Mouse (Mus musculus): ENCODE results near the gene Grcc10.

Gene Grcc10

GRCm38 (mm10) chr6:124756652-124757350 lies 15.6 kb upstream of the Grcc10 start:
- peak; percentile 80 to 84 for DNase-seq

GRCm38 (mm10) chr6:124755831-124756595 lies 14.8 kb upstream of the Grcc10 start, which contains the start of the genes Gm45234 and Atn1:
Gene Gm45234, minus strand, starts transcription at chr6:124756021.
Gene Atn1, minus strand, starts transcription at chr6:124756524.
- peak; percentile 58 to 70 for DNase-seq

GRCm38 (mm10) chr6:124755306-124755705 lies 14.1 kb upstream of the Grcc10 start:
- no peak for DNase-seq

GRCm38 (mm10) chr6:124753861-124754260 lies 12.7 kb upstream of the Grcc10 start:
- no peak for DNase-seq

- no peak for DNase-seq
These were observed 9.2 kb upstream of the Grcc10 start for GRCm38 (mm10) chr6:124750405-124750804.

- DNase-seq, result no peak
These were observed 5.8 kb upstream of the Grcc10 start for GRCm38 (mm10) chr6:124746654-124747632.

- DNase-seq, result no peak
These were observed 5.1 kb upstream of the Grcc10 start for GRCm38 (mm10) chr6:124746296-124746605.

GRCm38 (mm10) chr6:124745490-124746295 lies 4.5 kb upstream of the Grcc10 start:
- peak; percentile 94 to 95 for DNase-seq

GRCm38 (mm10) chr6:124744755-124745321 lies 3.7 kb upstream of the Grcc10 start:
- DNase-seq, result no peak

- no peak for DNase-seq
These were observed 2.5 kb upstream of the Grcc10 start for GRCm38 (mm10) chr6:124743647-124744046.

- no peak for DNase-seq
These were observed 1.8 kb upstream of the Grcc10 start for GRCm38 (mm10) chr6:124742839-124743514.

GRCm38 (mm10) chr6:124741842-124742241 lies 668 bp upstream of the Grcc10 start:
- DNase-seq, result no peak

GRCm38 (mm10) chr6:124740211-124740887 lies 825 bp downstream of the Grcc10 start:
- DNase-seq, result no peak

GRCm38 (mm10) chr6:124739231-124739796 lies 1.9 kb downstream of the Grcc10 start:
- no peak for DNase-seq

GRCm38 (mm10) chr6:124738511-124739023 lies 2.6 kb downstream of the Grcc10 start, which contains the start of gene Ptpn6:
Gene Ptpn6, minus strand, starts transcription at chr6:124738714.
- DNase-seq, result peak; percentile 92 to 96

GRCm38 (mm10) chr6:124737040-124737439 lies 4.1 kb downstream of the Grcc10 start:
- DNase-seq, result no peak

GRCm38 (mm10) chr6:124734417-124734816 lies 6.8 kb downstream of the Grcc10 start:
- DNase-seq, result no peak

GRCm38 (mm10) chr6:124732476-124733370 lies 8.5 kb downstream of the Grcc10 start:
- DNase-seq, result no peak

GRCm38 (mm10) chr6:124731038-124731437 lies 10.1 kb downstream of the Grcc10 start:
- no peak for DNase-seq
